Mouse (Mus musculus) kidney, postnatal 0 days (tissue): ENCODE results near the gene Rnf150. TPM values are rescaled to one million over a fixed set of nuclear protein-coding genes. Genes with fewer than 3 reads are reported as not detected.
A peak's percentile ranks its signal among the peaks of the same experiment; 100 is the strongest.

ENCODE experiments used
- ATAC-seq: fragments of 200-750 bp; cut with Nextera tagmentation; replicated peaks from 2 replicates; pipeline ENCODE4 v1.8.0; 2017; ENCODE audit warnings: low read depth, moderate number of reproducible peaks, moderate TSS enrichment, moderate library complexity; ENCODE audit not compliant: low FRiP score
- DNase-seq: peaks from one replicate; pipeline ENCODE4 v3.0.0-alpha.2; 2016; ENCODE audit warnings: low spot score
- H3K27ac ChIP-seq: fragments of 300-500 bp; sonication (generic); 2 replicates; pipeline ENCODE4 v1.5.1; 2014; ENCODE audit warnings: mild to moderate bottlenecking
- H3K27me3 ChIP-seq: fragments of 300-500 bp; sonication (generic); 2 replicates; pipeline ENCODE4 v1.6.1; 2014; ENCODE audit warnings: low read length, mixed read lengths; ENCODE audit not compliant: insufficient read depth
- H3K36me3 ChIP-seq: fragments of 300-500 bp; sonication (generic); 2 replicates; pipeline ENCODE4 v1.6.1; 2014; ENCODE audit warnings: low read length, mixed read lengths; ENCODE audit not compliant: insufficient read depth
- H3K4me1 ChIP-seq: fragments of 300-500 bp; sonication (generic); replicated peaks from 2 replicates; pipeline ENCODE4 v1.6.1; 2014; ENCODE audit warnings: antibody characterized with exemption, low read length, mixed read lengths; ENCODE audit not compliant: insufficient read depth
- H3K4me2 ChIP-seq: fragments of 300-500 bp; sonication (generic); 2 replicates; pipeline ENCODE4 v1.6.1; 2014; ENCODE audit warnings: mild to moderate bottlenecking, low read length, moderate library complexity, mixed read lengths
- H3K4me3 ChIP-seq: fragments of 300-500 bp; sonication (generic); replicated peaks from 2 replicates; pipeline ENCODE4 v1.5.1; 2014; ENCODE audit warnings: low read depth, low read length
- H3K9ac ChIP-seq: fragments of 300-500 bp; sonication (generic); 2 replicates; pipeline ENCODE4 v1.6.1; 2014; ENCODE audit warnings: low read depth, low read length
- H3K9me3 ChIP-seq: fragments of 300-500 bp; sonication (generic); replicated peaks from 2 replicates; pipeline ENCODE4 v1.6.1; 2016; ENCODE audit warnings: low read length, inconsistent platforms, mixed read lengths
- CTCF ChIP-seq: IDR thresholded peaks from 2 replicates; pipeline ENCODE4 v1.5.1; 2016; ENCODE audit warnings: antibody characterized with exemption, low read depth, mild to moderate bottlenecking, moderate library complexity
- WGBS: fragments of 180-500 bp; shearing (Covaris S2); extraction: QIAGEN DNeasy Blood & Tissue Kit; methylation state at CpG from one replicate; pipeline ENCODE4 v1.1.7; 2014; 5-methylcytosine and 5-hydroxymethylcytosine counted together
- polyA plus RNA-seq: library from polyadenylated mRNA; unstranded; fragments of >200 nt; fragmentation: Nextera tagmentation; extraction: Ambion mirVana; gene quantifications from 2 replicates; pipeline ENCODE4 v1.2.1, GENCODE M21; 2015

Gene Rnf150
- polyA plus RNA-seq, 1 experiment from 2014 or later = 1.3 TPM

- Histone ChIP-seq H3K4me1 (peaks cover 8% of the 10 kb centered on the region; the same call in 1 of the 2 replicates), H3K27ac (no peak overlapping the region), H3K4me3 (no peak overlapping the region), H3K27me3 (no peaks in the 10 kb centered on the region), H3K9ac (no peak overlapping the region), H3K4me2 (no peak overlapping the region), H3K9me3 (no peaks in the 10 kb centered on the region), H3K36me3 (no peaks in the 10 kb centered on the region)
- WGBS = 40% methylated on average over 3 of the region's 3 CpGs
- no peak for TF ChIP-seq CTCF
- DNase-seq (no peak), ATAC-seq (no peak)
These were observed 106.8 kb downstream of the Rnf150 start for GRCm38 (mm10) chr8:82969967-82970366.

GRCm38 (mm10) chr8:82972812-82973211 lies 109.7 kb downstream of the Rnf150 start:
- DNase-seq = no peak
- Histone ChIP-seq H3K36me3 (no peaks in the 10 kb centered on the region), H3K4me2 (no peak overlapping the region), H3K4me3 (no peak overlapping the region), H3K27ac (no peak overlapping the region), H3K9me3 (no peaks in the 10 kb centered on the region), H3K27me3 (no peaks in the 10 kb centered on the region), H3K9ac (no peak overlapping the region), H3K4me1 (peaks cover 7% of the 10 kb centered on the region; the same call in 1 of the 2 replicates)
- TF ChIP-seq CTCF = no peak
- WGBS = 54% methylated on average over 3 of the region's 3 CpGs
- no peak for ATAC-seq

- ATAC-seq (peak; percentile 72; the same call in 1 of the 2 replicates), DNase-seq (peak; percentile 88)
- peaks cover 4% of the 10 kb centered on the region; the same call in 1 of the 2 replicates for H3K4me1 ChIP-seq
- no peak overlapping the region for H3K4me2 ChIP-seq
- H3K27me3 ChIP-seq = no peaks in the 10 kb centered on the region
- no peak for TF ChIP-seq CTCF
- H3K9ac ChIP-seq = no peak overlapping the region
- 0 out of 2 replicates have a peak overlapping the region, but pooled peaks have one; percentile 39 for H3K27ac ChIP-seq
- H3K36me3 ChIP-seq = no peaks in the 10 kb centered on the region
- no peak overlapping the region for H3K4me3 ChIP-seq
- 25% methylated on average over 4 of the region's 4 CpGs for WGBS
- H3K9me3 ChIP-seq = no peaks in the 10 kb centered on the region
These were observed 110.2 kb downstream of the Rnf150 start for GRCm38 (mm10) chr8:82973331-82973730.

- no peak for DNase-seq
- 63% methylated on average over 4 of the region's 4 CpGs for WGBS
- no peak for TF ChIP-seq CTCF
These were observed 118.2 kb downstream of the Rnf150 start for GRCm38 (mm10) chr8:82981244-82981855.

GRCm38 (mm10) chr8:82982873-82983272 lies 119.7 kb downstream of the Rnf150 start:
- no peaks in the 10 kb centered on the region for H3K36me3 ChIP-seq
- no peak for DNase-seq
- H3K4me3 ChIP-seq = no peak overlapping the region
- H3K27ac ChIP-seq = no peak overlapping the region
- H3K9me3 ChIP-seq = no peaks in the 10 kb centered on the region
- H3K9ac ChIP-seq = no peak overlapping the region
- no peak for ATAC-seq
- H3K27me3 ChIP-seq = no peaks in the 10 kb centered on the region
- TF ChIP-seq CTCF = no peak
- H3K4me2 ChIP-seq = no peak overlapping the region
- H3K4me1 ChIP-seq = no peaks in the 10 kb centered on the region
- WGBS = 74% methylated on average over 1 of the region's 1 CpGs

More at GRCm38 (mm10) chr8:82981244-82981855, 118.2 kb downstream of the Rnf150 start:
- Histone ChIP-seq H3K4me3 (no peak overlapping the region), H3K27me3 (no peaks in the 10 kb centered on the region), H3K9ac (no peak overlapping the region), H3K4me1 (no peaks in the 10 kb centered on the region), H3K9me3 (no peaks in the 10 kb centered on the region), H3K36me3 (no peaks in the 10 kb centered on the region), H3K27ac (no peak overlapping the region), H3K4me2 (no peak overlapping the region)
- ATAC-seq = no peak

GRCm38 (mm10) chr8:82983301-82983700 lies 120.1 kb downstream of the Rnf150 start:
- 71% methylated on average over 5 of the region's 5 CpGs for WGBS
- Histone ChIP-seq H3K4me3 (no peak overlapping the region), H3K27ac (no peak overlapping the region), H3K36me3 (no peaks in the 10 kb centered on the region), H3K4me2 (no peak overlapping the region), H3K27me3 (no peaks in the 10 kb centered on the region), H3K4me1 (no peaks in the 10 kb centered on the region), H3K9me3 (no peaks in the 10 kb centered on the region), H3K9ac (no peak overlapping the region)
- TF ChIP-seq CTCF = no peak
- ATAC-seq (no peak), DNase-seq (no peak)
